Mouse (Mus musculus) testis, adult 2 months (tissue): ENCODE data around the gene Dcakd.

Source experiments
- CTCF ChIP-seq: fragments of 200-500 bp; IDR thresholded peaks from 2 replicates; pipeline ENCODE4 v1.5.1; 2012; ENCODE audit warnings: low read depth, mild to moderate bottlenecking, inconsistent platforms, low read length, moderate library complexity; ENCODE audit not compliant: control insufficient read depth, insufficient read depth, insufficient replicate concordance
- POLR2A ChIP-seq: fragments of 200-500 bp; IDR thresholded peaks from 2 replicates; pipeline ENCODE4 v1.6.1; 2012; ENCODE audit warnings: low read depth, mild to moderate bottlenecking, inconsistent platforms, low read length, moderate library complexity; ENCODE audit not compliant: control insufficient read depth

DNA sequence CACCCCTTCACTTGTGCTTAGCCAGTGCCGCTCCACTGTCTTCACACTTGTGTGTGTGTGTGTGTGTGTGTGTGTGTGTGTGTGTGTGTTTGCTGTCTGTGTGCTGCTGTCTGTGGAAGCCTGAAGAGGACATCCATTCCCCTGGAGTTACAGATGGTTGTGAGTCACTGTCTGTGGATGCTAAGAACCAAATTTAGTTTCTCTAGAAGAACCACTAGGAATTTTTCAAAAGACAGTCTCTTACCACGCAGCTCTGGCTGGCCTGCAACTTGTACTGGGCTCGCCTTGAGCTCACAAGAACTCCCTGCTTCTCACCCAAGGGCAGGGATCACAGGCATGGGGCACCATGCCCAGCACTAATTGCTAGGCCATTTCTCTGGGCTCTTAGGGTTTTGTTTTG lies 4.9 kb upstream of the Dcakd start:
- no peak for TF ChIP-seq POLR2A
- TF ChIP-seq CTCF: no peak
